Mouse (Mus musculus) intestine, postnatal 0 days (tissue): ENCODE data around the gene Sigirr. TPM values are rescaled to one million over a fixed set of nuclear protein-coding genes. Genes with fewer than 3 reads are reported as not detected.

ENCODE experiments used
- ATAC-seq: fragments of 200-750 bp; cut with Nextera tagmentation; 2 replicates; pipeline ENCODE4 v1.8.0; 2017; ENCODE audit warnings: mild to moderate bottlenecking, moderate TSS enrichment, moderate library complexity
- H3K27ac ChIP-seq: fragments of 300-500 bp; sonication (generic); 2 replicates; pipeline ENCODE4 v1.5.1; 2014; ENCODE audit warnings: mild to moderate bottlenecking, low read depth, low read length, moderate library complexity
- H3K27me3 ChIP-seq: fragments of 300-500 bp; sonication (generic); replicated peaks from 2 replicates; pipeline ENCODE4 v1.6.1; 2014; ENCODE audit warnings: low read length, mixed read lengths; ENCODE audit not compliant: control insufficient read depth, insufficient read depth
- H3K36me3 ChIP-seq: fragments of 300-500 bp; sonication (generic); 2 replicates; pipeline ENCODE4 v1.6.1; 2014; ENCODE audit warnings: mild to moderate bottlenecking, moderate library complexity; ENCODE audit not compliant: control insufficient read depth, insufficient read depth
- H3K4me1 ChIP-seq: fragments of 300-500 bp; sonication (generic); replicated peaks from 2 replicates; pipeline ENCODE4 v1.6.1; 2014; ENCODE audit warnings: antibody characterized with exemption, low read length, mixed read lengths; ENCODE audit not compliant: control insufficient read depth, insufficient read depth
- H3K4me2 ChIP-seq: fragments of 300-500 bp; sonication (generic); replicated peaks from 2 replicates; pipeline ENCODE4 v1.6.1; 2014; ENCODE audit warnings: low read depth, mild to moderate bottlenecking, moderate library complexity
- H3K4me3 ChIP-seq: fragments of 300-500 bp; sonication (generic); 2 replicates; pipeline ENCODE4 v1.5.1; 2014; ENCODE audit warnings: low read depth, low read length
- H3K9ac ChIP-seq: fragments of 300-500 bp; sonication (generic); 2 replicates; pipeline ENCODE4 v1.6.1; 2014; ENCODE audit warnings: mild to moderate bottlenecking, low read depth, low read length
- H3K9me3 ChIP-seq: fragments of 300-500 bp; sonication (generic); 2 replicates; pipeline ENCODE4 v1.6.1; 2016; ENCODE audit warnings: mixed run types; ENCODE audit not compliant: control insufficient read depth
- CTCF ChIP-seq: sonication (generic); IDR thresholded peaks from 2 replicates; pipeline ENCODE4 v1.5.1; 2016; ENCODE audit warnings: low read depth, mild to moderate bottlenecking, control low read depth, antibody characterized with exemption, moderate library complexity
- WGBS: fragments of 180-500 bp; shearing (Covaris S2); extraction: QIAGEN DNeasy Blood & Tissue Kit; methylation state at CpG from one replicate; pipeline ENCODE4 v1.1.7; 2014; 5-methylcytosine and 5-hydroxymethylcytosine counted together
- polyA plus RNA-seq: library from polyadenylated mRNA; unstranded; fragments of >200 nt; fragmentation: Nextera tagmentation; extraction: Ambion mirVana; gene quantifications from 2 replicates; pipeline ENCODE4 v1.2.1, GENCODE M21; 2015

Gene Sigirr
- polyA plus RNA-seq, 1 experiment from 2014 or later, result 42.1 TPM

GRCm38 (mm10) chr7:141046931-141047580, 53.3 kb downstream of the Sigirr start:
- Histone ChIP-seq H3K4me2 (peak overlapping the region; percentile 75; the same call in 1 of the 2 replicates), H3K9ac (no peak overlapping the region), H3K4me3 (no peak overlapping the region), H3K4me1 (0 out of 2 replicates have a peak, but pooled peaks cover 4% of the 10 kb centered on the region), H3K9me3 (no peaks in the 10 kb centered on the region), H3K36me3 (no peaks in the 10 kb centered on the region), H3K27ac (peak overlapping the region; percentile 76), H3K27me3 (no peaks in the 10 kb centered on the region)
- ATAC-seq, result no peak
- WGBS, result 62% methylated on average over 6 of the region's 6 CpGs
- no peak for TF ChIP-seq CTCF

- Histone ChIP-seq H3K27ac (no peak overlapping the region), H3K27me3 (no peaks in the 10 kb centered on the region), H3K9ac (no peak overlapping the region), H3K36me3 (no peaks in the 10 kb centered on the region), H3K4me3 (no peak overlapping the region), H3K9me3 (no peaks in the 10 kb centered on the region), H3K4me1 (no peaks in the 10 kb centered on the region; the same call in 1 of the 2 replicates), H3K4me2 (no peak overlapping the region)
- WGBS, result 23% methylated on average over 4 of the region's 4 CpGs
- ATAC-seq, result peak; percentile 81
- TF ChIP-seq CTCF, result no peak
These were observed 57.8 kb downstream of the Sigirr start for GRCm38 (mm10) chr7:141042539-141042938.

- peak overlapping the region; percentile 46 for H3K27ac ChIP-seq
- no peak for TF ChIP-seq CTCF
- H3K4me3 ChIP-seq, result no peak overlapping the region
- no peaks in the 10 kb centered on the region for H3K36me3 ChIP-seq
- H3K9ac ChIP-seq, result no peak overlapping the region
- 18% methylated on average over 5 of the region's 5 CpGs for whole genome bisulfite sequencing
- no peaks in the 10 kb centered on the region for H3K27me3 ChIP-seq
- no peaks in the 10 kb centered on the region; the same call in 1 of the 2 replicates for H3K4me1 ChIP-seq
- H3K4me2 ChIP-seq, result 0 out of 2 replicates have a peak overlapping the region, but pooled peaks have one; percentile 9
- peak; percentile 49 for ATAC-seq
- no peaks in the 10 kb centered on the region for H3K9me3 ChIP-seq
These were observed 58.7 kb downstream of the Sigirr start for GRCm38 (mm10) chr7:141041661-141042060.

Other genes starting within 250 kb of the Sigirr start
- gene Gm45785, start 244.2 kb downstream of the Sigirr start, polyA plus RNA-seq, result not detected in 2 replicates
- 42.3 and 47.7 TPM in 2 replicates for gene Ric8a, start 243.6 kb downstream of the Sigirr start, polyA plus RNA-seq
- 42.4 and 52.6 TPM in 2 replicates for gene Bet1l, start 243.0 kb downstream of the Sigirr start, polyA plus RNA-seq
- 150 and 155 TPM in 2 replicates for gene Psmd13, start 218.6 kb downstream of the Sigirr start, polyA plus RNA-seq
- gene Sirt3, start 218.3 kb downstream of the Sigirr start, polyA plus RNA-seq, result 28.9 and 30.9 TPM in 2 replicates
- 0.53 and 0.69 TPM in 2 replicates for gene Cox8b, start 200.1 kb downstream of the Sigirr start, polyA plus RNA-seq
- gene Nlrp6, start 179.7 kb downstream of the Sigirr start, polyA plus RNA-seq, result 52.8 and 53.0 TPM in 2 replicates
- 18.9 and 19.4 TPM in 2 replicates for gene Pgghg, start 159.2 kb downstream of the Sigirr start, polyA plus RNA-seq
- 0.34 and 0.75 TPM in 2 replicates for gene Ifitm5, start 150.3 kb downstream of the Sigirr start, polyA plus RNA-seq
- 0.38 TPM in 1 of 2 replicates, not detected in the other for gene Gm45717, start 144.6 kb downstream of the Sigirr start, polyA plus RNA-seq
- gene Ifitm2, start 144.6 kb downstream of the Sigirr start, polyA plus RNA-seq, result 686 and 738 TPM in 2 replicates
- 122 and 133 TPM in 2 replicates for gene Ifitm1, start 133.4 kb downstream of the Sigirr start, polyA plus RNA-seq
- gene Ifitm3, start 89.8 kb downstream of the Sigirr start, polyA plus RNA-seq, result 324 and 334 TPM in 2 replicates
- gene Ifitm6, start 82.6 kb downstream of the Sigirr start, polyA plus RNA-seq, result 0.93 and 1.0 TPM in 2 replicates
- gene Gm17387, start 71.4 kb downstream of the Sigirr start, polyA plus RNA-seq, result not detected in 2 replicates
- 1.9 and 2.9 TPM in 2 replicates for gene B4galnt4, start 39.5 kb downstream of the Sigirr start, polyA plus RNA-seq
- gene Pkp3, start 22.4 kb downstream of the Sigirr start, polyA plus RNA-seq, result 35.3 and 38.6 TPM in 2 replicates
- 46.8 and 50.1 TPM in 2 replicates for gene Ano9, start 17.2 kb upstream of the Sigirr start, polyA plus RNA-seq
- gene Ptdss2, start 21.8 kb upstream of the Sigirr start, polyA plus RNA-seq, result 36.6 and 37.7 TPM in 2 replicates
- gene Rnh1, start 72.3 kb upstream of the Sigirr start, polyA plus RNA-seq, result 133 and 141 TPM in 2 replicates
- gene Hras, start 93.4 kb upstream of the Sigirr start, polyA plus RNA-seq, result 71.8 and 72.3 TPM in 2 replicates
- 3.2 and 3.7 TPM in 2 replicates for gene Lrrc56, start 93.6 kb upstream of the Sigirr start, polyA plus RNA-seq
- gene Lmntd2, start 113.5 kb upstream of the Sigirr start, polyA plus RNA-seq, result 2.7 and 3.4 TPM in 2 replicates
- 47.6 and 52.7 TPM in 2 replicates for gene Rassf7, start 115.3 kb upstream of the Sigirr start, polyA plus RNA-seq
- gene Phrf1, start 128.2 kb upstream of the Sigirr start, polyA plus RNA-seq, result 24.7 and 27.8 TPM in 2 replicates
- 120 and 124 TPM in 2 replicates for gene Irf7, start 165.9 kb upstream of the Sigirr start, polyA plus RNA-seq
- 914 and 971 TPM in 2 replicates for gene Cdhr5, start 176.2 kb upstream of the Sigirr start, polyA plus RNA-seq
- gene Sct, start 178.6 kb upstream of the Sigirr start, polyA plus RNA-seq, result 348 and 368 TPM in 2 replicates
- 0.33 and 0.38 TPM in 2 replicates for gene Drd4, start 191.4 kb upstream of the Sigirr start, polyA plus RNA-seq
- gene Deaf1, start 227.1 kb upstream of the Sigirr start, polyA plus RNA-seq, result 52.8 and 55.7 TPM in 2 replicates
- gene Tmem80, start 227.2 kb upstream of the Sigirr start, polyA plus RNA-seq, result 21.8 and 23.3 TPM in 2 replicates
- gene Eps8l2, start 238.3 kb upstream of the Sigirr start, polyA plus RNA-seq, result 234 and 248 TPM in 2 replicates